Mouse (Mus musculus) cortical plate, adult 2 months (tissue): ENCODE data around the gene Ndufaf5.
"Not testable (repeated sequence)": the region's sequence is repeated elsewhere in the genome, so short reads cannot be mapped to it uniquely, and the experiment has no call there.

ENCODE experiments used
- CTCF ChIP-seq: fragments of 200-500 bp; IDR thresholded peaks from 2 replicates; pipeline ENCODE4 v1.5.1; 2011; ENCODE audit warnings: mild to moderate bottlenecking, control low read depth, low read length; ENCODE audit not compliant: insufficient read depth; ENCODE audit errors: extremely low read depth
- POLR2A ChIP-seq: fragments of 200-500 bp; IDR thresholded peaks from 2 replicates; pipeline ENCODE4 v1.6.1; 2011; ENCODE audit warnings: mild to moderate bottlenecking, low read length, control low read depth; ENCODE audit not compliant: insufficient read depth; ENCODE audit errors: extremely low read depth

DNA sequence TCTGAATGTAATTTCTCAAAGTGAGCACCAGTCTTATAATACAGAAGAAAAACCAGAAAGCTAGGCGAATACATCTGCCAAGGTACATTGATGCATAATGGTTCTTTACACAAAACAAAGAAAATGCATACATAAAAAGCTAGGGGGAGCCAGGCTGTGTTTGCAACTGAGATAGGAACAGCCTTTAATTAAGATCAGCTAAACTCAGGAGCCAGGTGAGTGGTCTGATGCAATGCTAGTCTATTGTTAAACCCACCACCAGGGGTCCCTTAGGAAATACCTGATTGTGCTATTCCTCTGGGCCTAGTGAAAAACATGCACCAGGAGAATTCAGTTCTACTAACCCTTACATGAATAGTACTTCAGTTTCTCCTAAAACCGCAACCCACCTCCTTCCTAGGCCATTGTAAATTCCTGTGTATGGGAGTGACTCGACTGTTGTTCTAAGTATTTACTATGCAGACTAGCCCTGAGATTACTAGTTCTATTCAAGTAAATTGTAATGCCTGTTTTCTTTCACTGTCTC lies 15.3 kb downstream of the Ndufaf5 start:
- not testable (repeated sequence) for TF ChIP-seq CTCF, POLR2A
